Mouse (Mus musculus) ES-Bruce4 (cell line): ENCODE data around the gene Irf2bpl. TPM values are rescaled to one million over a fixed set of nuclear protein-coding genes. Genes with fewer than 3 reads are reported as not detected.

ENCODE experiments used
- H3K27ac ChIP-seq: 2 replicates; pipeline ENCODE4 v1.5.1; 2012; ENCODE audit warnings: low read length, inconsistent platforms; ENCODE audit not compliant: insufficient read depth
- H3K27me3 ChIP-seq: 2 replicates; pipeline ENCODE4 v1.6.1; 2012; ENCODE audit warnings: mild to moderate bottlenecking, low read length, inconsistent platforms; ENCODE audit not compliant: control insufficient read depth, poor library complexity, insufficient read depth, severe bottlenecking
- H3K36me3 ChIP-seq: 2 replicates; pipeline ENCODE4 v1.6.1; 2012; ENCODE audit warnings: inconsistent platforms, mild to moderate bottlenecking, low read length, moderate library complexity; ENCODE audit not compliant: control insufficient read depth, poor library complexity, insufficient read depth, severe bottlenecking
- H3K4me1 ChIP-seq: one replicate; pipeline ENCODE4 v1.8.1; 2011; ENCODE audit warnings: low read length; ENCODE audit not compliant: control insufficient read depth, insufficient read depth
- H3K4me3 ChIP-seq: 2 replicates; pipeline ENCODE4 v1.5.1; 2011; ENCODE audit warnings: low read depth, mild to moderate bottlenecking, low read length
- H3K9ac ChIP-seq: 2 replicates; pipeline ENCODE4 v1.6.1; 2012; ENCODE audit warnings: low read depth, mild to moderate bottlenecking, inconsistent platforms; ENCODE audit not compliant: poor library complexity, severe bottlenecking
- H3K9me3 ChIP-seq: replicated peaks from 2 replicates; pipeline ENCODE4 v1.6.1; 2012; ENCODE audit warnings: mild to moderate bottlenecking, low read length, inconsistent platforms; ENCODE audit not compliant: control insufficient read depth, poor library complexity, insufficient read depth, severe bottlenecking
- CTCF ChIP-seq: IDR thresholded peaks from one replicate; pipeline ENCODE4 v1.8.1; 2011; ENCODE audit warnings: low read depth, low read length
- EP300 ChIP-seq: IDR thresholded peaks from 2 replicates; pipeline ENCODE4 v1.6.1; 2011; ENCODE audit warnings: low read depth, low read length; ENCODE audit not compliant: insufficient read depth
- POLR2A ChIP-seq: IDR thresholded peaks from one replicate; pipeline ENCODE4 v1.8.1; 2011; ENCODE audit warnings: low read length; ENCODE audit not compliant: insufficient read depth
- polyA plus RNA-seq: library from polyadenylated mRNA; stranded (reverse); fragments of >200 nt; gene quantifications from 2 replicates; pipeline ENCODE4 v1.2.4, GENCODE M21; 2011; ENCODE audit warnings: low read depth; ENCODE audit not compliant: missing spikeins, insufficient read depth, insufficient read length

The Irf2bpl gene
- polyA plus RNA-seq, 1 experiment = 37.9 TPM

DNA sequence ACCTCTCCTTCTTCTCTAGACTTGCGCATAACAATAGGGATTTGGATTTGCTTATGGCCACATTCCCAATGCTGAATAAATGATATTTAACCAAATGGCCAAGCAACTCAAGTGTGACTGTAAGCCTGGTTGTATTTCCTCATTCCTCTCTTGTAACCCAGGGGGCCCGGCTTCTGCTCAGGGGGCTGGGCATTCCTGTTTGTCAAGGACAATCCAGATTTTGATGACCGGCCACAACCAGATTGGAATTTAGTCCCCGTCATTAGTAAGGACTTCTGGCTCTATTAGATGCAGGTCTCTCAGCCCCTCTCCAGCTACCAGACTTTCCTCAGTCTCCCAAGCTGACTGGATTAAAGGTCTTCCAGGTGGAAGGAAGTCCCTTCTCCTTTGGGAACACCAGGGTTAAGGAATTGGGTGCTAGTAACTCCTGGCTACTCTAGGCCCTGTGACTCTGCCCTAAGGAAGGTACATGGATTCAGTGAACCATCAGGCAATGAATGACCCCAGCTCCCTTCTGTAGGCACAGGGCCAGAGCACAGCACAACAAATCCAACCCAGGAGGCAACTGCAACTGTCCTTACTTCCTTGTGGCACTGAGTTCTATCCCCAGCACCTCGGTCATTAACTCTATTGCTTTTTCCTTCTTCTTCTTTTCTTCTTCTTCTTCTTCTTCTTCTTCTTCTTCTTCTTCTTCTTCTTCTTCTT is 20.1 kb downstream of the Irf2bpl start:
- H3K9ac ChIP-seq = no peak overlapping the region
- H3K4me1 ChIP-seq = peaks cover 6% of the 10 kb centered on the region
- TF ChIP-seq CTCF = no peak
- no peak for TF ChIP-seq EP300
- TF ChIP-seq POLR2A = no peak

DNA sequence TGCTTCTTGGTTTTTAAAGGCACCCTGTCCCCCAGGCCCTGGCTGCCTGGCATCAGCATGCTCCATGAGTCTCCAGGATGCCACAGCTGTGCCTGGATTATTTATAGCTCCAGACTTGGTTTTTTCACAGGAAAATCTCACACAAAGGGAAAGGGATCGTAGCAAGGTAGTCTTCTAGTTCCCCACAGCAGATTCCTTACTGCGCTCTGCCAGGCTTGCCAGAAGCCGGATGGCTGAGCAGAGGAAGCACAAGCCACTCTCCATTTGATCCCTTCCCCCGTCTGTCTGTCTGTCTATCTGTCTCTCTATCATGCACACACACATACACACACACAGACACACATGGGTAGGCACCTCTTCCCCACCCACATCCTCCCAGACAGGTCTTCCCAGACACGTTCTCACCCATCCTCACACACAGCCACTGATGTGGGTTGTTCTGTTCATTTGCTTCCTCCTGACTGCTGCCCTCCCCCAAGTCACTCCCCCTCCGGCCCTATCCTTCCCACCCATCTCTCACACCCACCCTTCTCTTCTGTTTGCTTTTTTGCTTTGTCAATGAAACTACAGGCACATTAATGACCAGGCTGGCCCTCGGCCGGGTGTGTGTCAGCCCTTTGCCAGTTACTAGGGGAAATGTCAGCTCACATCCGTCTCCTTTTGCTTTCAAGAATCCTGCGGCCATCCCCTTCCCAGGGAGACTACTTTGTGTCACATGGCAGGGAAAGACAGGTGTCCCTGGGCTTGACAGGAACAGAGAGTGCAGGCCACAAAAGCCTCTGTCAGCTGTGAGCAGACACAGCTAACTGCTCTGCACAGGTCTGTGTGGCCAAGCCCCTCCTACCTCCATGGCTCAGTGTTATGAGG is 24.4 kb downstream of the Irf2bpl start:
- TF ChIP-seq EP300 = no peak
- TF ChIP-seq POLR2A = no peak
- no peak for TF ChIP-seq CTCF
- no peaks in the 10 kb centered on the region for H3K9me3 ChIP-seq
- H3K9ac ChIP-seq = no peak overlapping the region
- no peak overlapping the region for H3K4me3 ChIP-seq
- no peak overlapping the region for H3K27ac ChIP-seq
- H3K36me3 ChIP-seq = no peaks in the 10 kb centered on the region
- H3K27me3 ChIP-seq = no peaks in the 10 kb centered on the region
- H3K4me1 ChIP-seq = no peaks in the 10 kb centered on the region

More for the DNA sequence above, 20.1 kb downstream of the Irf2bpl start:
- H3K36me3 ChIP-seq = no peaks in the 10 kb centered on the region
- no peaks in the 10 kb centered on the region for H3K9me3 ChIP-seq
- H3K27me3 ChIP-seq = no peaks in the 10 kb centered on the region
- no peak overlapping the region for H3K4me3 ChIP-seq
- no peak overlapping the region for H3K27ac ChIP-seq

DNA sequence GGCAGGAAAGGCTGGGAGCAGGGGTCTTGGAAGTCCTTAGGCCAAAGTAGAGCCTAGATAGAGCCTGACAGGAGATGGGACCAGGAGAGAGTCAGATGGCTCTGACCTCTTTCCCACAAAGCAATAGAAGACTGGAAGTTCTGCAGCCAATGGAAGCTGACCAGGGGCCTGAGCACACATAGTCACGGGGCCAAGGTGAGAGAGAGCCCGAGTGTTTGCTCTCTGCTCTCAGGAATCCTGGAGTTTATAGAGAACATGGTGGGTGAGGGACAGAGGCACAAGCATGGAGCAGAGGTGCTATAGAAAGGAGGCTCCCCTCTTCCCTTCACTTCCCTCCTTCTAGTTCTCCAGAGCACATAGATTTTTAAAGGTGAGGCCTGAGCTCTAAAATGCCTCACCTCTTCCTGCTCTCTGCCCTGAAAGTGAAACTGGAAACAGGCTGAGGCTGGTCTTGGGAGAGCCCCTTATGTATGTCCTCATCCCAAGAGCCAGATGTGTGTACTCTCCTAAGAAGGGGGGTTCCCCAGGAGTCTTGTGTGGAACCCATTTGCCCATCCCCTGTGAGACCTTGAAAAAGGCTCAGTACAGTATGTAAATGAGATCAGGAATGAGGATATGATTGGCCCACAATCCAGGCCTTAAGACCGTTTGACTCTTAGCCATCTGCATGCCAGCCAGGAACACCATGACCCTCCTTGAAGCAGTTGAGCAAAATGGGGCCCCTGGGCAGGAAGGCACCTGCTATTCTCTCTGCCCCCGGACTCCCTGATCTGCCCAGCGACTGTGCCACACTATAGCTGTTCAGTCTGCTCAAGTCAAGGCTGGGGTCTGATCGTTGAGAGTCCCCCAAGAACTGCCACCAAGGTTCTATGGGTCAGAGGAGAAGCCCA is 25.4 kb downstream of the Irf2bpl start:
- Histone ChIP-seq H3K4me1 (no peaks in the 10 kb centered on the region), H3K27ac (no peak overlapping the region), H3K27me3 (no peaks in the 10 kb centered on the region), H3K9ac (no peak overlapping the region), H3K9me3 (no peaks in the 10 kb centered on the region), H3K36me3 (no peaks in the 10 kb centered on the region), H3K4me3 (no peak overlapping the region)
- TF ChIP-seq EP300 (no peak), CTCF (no peak), POLR2A (no peak)

DNA sequence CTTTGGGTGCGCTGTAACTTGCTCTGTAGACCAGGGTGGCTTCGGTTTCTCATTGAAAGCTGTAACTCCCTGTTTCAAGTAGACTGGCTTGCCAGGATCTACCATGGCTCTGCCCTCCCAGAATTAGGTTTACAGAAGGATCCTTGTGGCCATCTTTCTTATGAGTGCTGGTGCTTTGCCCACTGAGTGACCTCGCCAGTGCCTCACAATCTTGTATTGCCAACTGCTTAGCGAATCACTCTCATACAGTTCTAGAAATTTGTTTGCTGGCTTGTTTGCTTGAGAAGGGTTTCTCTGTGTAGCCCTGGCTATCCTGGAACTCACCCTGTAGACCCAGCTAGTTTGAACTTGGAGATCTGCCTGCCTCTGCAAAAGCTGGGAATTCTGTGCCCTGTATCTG is 26.1 kb downstream of the Irf2bpl start:
- Histone ChIP-seq H3K36me3 (no peaks in the 10 kb centered on the region), H3K9ac (no peak overlapping the region), H3K9me3 (no peaks in the 10 kb centered on the region), H3K4me3 (no peak overlapping the region), H3K4me1 (no peaks in the 10 kb centered on the region), H3K27me3 (no peaks in the 10 kb centered on the region), H3K27ac (no peak overlapping the region)
- no peak for TF ChIP-seq CTCF
- no peak for TF ChIP-seq POLR2A
- TF ChIP-seq EP300 = no peak

DNA sequence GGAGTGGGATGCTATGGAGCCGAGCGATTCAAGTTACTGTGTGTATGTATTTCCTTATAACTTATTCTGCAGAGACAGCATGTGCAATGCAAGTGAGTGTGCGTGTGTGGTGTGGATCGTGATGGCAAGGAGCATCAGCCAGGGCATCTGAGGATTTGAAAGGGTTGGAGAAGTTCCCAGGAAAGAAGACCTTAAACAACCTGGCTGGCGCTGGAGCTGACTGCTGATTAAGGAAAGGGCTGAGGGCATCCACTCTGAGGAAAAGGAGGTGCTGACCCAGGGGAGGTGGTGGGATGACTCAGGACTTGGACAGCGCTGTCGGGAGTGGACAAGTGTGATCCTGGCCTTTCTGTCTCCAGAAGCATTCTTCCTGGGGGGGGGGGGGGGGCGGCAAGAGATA is 27.3 kb downstream of the Irf2bpl start:
- Histone ChIP-seq H3K4me3 (no peak overlapping the region), H3K27ac (no peak overlapping the region), H3K9ac (no peak overlapping the region), H3K27me3 (no peaks in the 10 kb centered on the region), H3K36me3 (no peaks in the 10 kb centered on the region), H3K4me1 (no peaks in the 10 kb centered on the region), H3K9me3 (no peaks in the 10 kb centered on the region)
- no peak for TF ChIP-seq POLR2A
- no peak for TF ChIP-seq CTCF
- TF ChIP-seq EP300 = no peak
